10 mouse cellular contexts compared by ENCODE assay signal in genomic region chr8:35300881-35301521, GRCm38 (mm10).
A peak's percentile ranks its signal among the peaks of the same experiment; 100 is the strongest.
DNase-seq lines count a peak whose midpoint lies in the region.
"Had no signal": no experiment of that assay in that cellular context is flagged by ENCODE, and none has a peak within 500 bp of the region (broad histone marks: within the 10 kb centered on the region; RNA-seq: fewer than 3 reads in every experiment).

No protein-coding gene starts in this region.

- DNase-seq in adrenal gland, postnatal 10 days = peak; percentile 58
- DNase-seq in adrenal gland, adult 18-20 months (ENCODE audit: low spot score in 2 of 2) = no peak
- DNase-seq in kidney, adult 9 months = peak; percentile 11
- no peak for DNase-seq in kidney, adult 11 months
- DNase-seq in cerebellum, postnatal 4 days (ENCODE audit: low spot score in 2 of 2) = peak; percentile 29 to 41
- DNase-seq in layer of hippocampus, postnatal 25 days (ENCODE audit: extremely low spot score in 1 of 2, low spot score in 1 of 2) = peak; percentile 15 to 23
- DNase-seq in urinary bladder, postnatal 25 days (ENCODE audit: low spot score) = no peak
- DNase-seq in thymus, postnatal 10 days (ENCODE audit: low spot score in 2 of 2) = no peak
- DNase-seq: gastrocnemius, postnatal 14 days; liver had no signal

Comparison
In these comparisons a context has a peak if more than half of its experiments do, and no peak if none do; other contexts are left out.
1. DNase-seq: peak in adrenal gland, postnatal 10 days (single experiment), kidney, adult 9 months (single experiment), cerebellum, postnatal 4 days (2 of 2) and layer of hippocampus, postnatal 25 days (2 of 2); none in adrenal gland, adult 18-20 months (0 of 2), kidney, adult 11 months (single experiment), urinary bladder, postnatal 25 days (single experiment) and thymus, postnatal 10 days (0 of 2).